Mouse (Mus musculus): ENCODE data around the gene Denr. TPM values are rescaled to one million over a fixed set of nuclear protein-coding genes. Genes with fewer than 3 reads are reported as not detected.

The Denr gene
- total and polyA plus RNA-seq, 3 experiments: 51.7 to 150 (median 54.0) TPM

GRCm38 (mm10) chr5:123886365-123886764 is 20.6 kb upstream of the Denr start:
- ATAC-seq (ENCODE audit: extremely low read depth, insufficient number of reproducible peaks, low FRiP score, poor library complexity, severe bottlenecking) (no peak), DNase-seq (ENCODE audit: low spot score) (no peak)
- Histone ChIP-seq H3K9me3 (replicated peaks) (no peaks in the 10 kb centered on the region), H3K27me3 (ENCODE audit: insufficient read depth, low read length) (peaks cover 22% of the 10 kb centered on the region), H3K4me1 (ENCODE audit: insufficient read depth, low read depth, low read length) (peaks cover 15% of the 10 kb centered on the region), H3K4me3 (ENCODE audit: low read depth, low read length) (no peak overlapping the region), H3K36me3 (replicated peaks) (no peaks in the 10 kb centered on the region)
- TF ChIP-seq GATA2 (IDR thresholded peaks at IDR 0.05; ENCODE audit: borderline replicate concordance, low read depth, low read length) (no peak), TAL1 (conservative IDR thresholded peaks at IDR 0.05; ENCODE audit: low read depth, low read length) (no peak), GATA1 (IDR thresholded peaks at IDR 0.05; ENCODE audit: borderline replicate concordance, low read length) (no peak)

DNA sequence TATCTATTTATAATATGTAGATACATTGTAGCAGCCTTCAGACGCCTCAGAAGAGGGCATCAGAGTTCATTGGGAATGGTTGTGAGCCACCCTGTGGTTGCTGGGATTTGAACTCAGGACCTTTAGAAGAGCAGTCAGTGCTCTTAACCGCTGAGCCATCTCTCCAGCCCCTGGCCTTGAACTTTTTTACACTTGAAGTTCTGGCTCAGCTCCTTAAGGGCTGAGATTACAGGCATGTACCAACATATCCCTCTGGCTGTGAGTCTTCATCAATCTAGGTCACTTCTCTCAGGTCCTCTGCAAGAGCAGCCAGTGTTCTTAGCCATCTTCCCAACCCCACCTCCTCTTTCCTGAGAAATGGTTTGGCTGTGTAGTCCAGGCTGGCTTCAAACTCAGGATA is 16.7 kb upstream of the Denr start:
- TF ChIP-seq CTCF (IDR thresholded peaks at IDR 0.05; ENCODE audit: low read depth, low read length): no peak
- TF ChIP-seq GATA2 (IDR thresholded peaks at IDR 0.05; ENCODE audit: borderline replicate concordance, low read depth, low read length): no peak
- no peak for TF ChIP-seq TAL1 (conservative IDR thresholded peaks at IDR 0.05; ENCODE audit: low read depth, low read length)
- TF ChIP-seq GATA1 (IDR thresholded peaks at IDR 0.05; ENCODE audit: borderline replicate concordance, low read length): no peak
- TF ChIP-seq POLR2AphosphoS5 (IDR thresholded peaks at IDR 0.05; ENCODE audit: insufficient replicate concordance, low read depth, low read length): no peak
- peaks cover 13% of the 10 kb centered on the region for H3K4me1 ChIP-seq (ENCODE audit: insufficient read depth, low read depth, low read length)
- no peak overlapping the region for H3K4me3 ChIP-seq (ENCODE audit: low read depth, low read length)
- ATAC-seq (ENCODE audit: extremely low read depth, insufficient number of reproducible peaks, low FRiP score, poor library complexity, severe bottlenecking) (no peak), DNase-seq (ENCODE audit: low spot score) (no peak)
- no peaks in the 10 kb centered on the region for H3K36me3 ChIP-seq (replicated peaks)
- H3K9me3 ChIP-seq (replicated peaks): no peaks in the 10 kb centered on the region
- peaks cover 14% of the 10 kb centered on the region for H3K27me3 ChIP-seq (ENCODE audit: insufficient read depth, low read length)

GRCm38 (mm10) chr5:123890987-123891386 is 16.0 kb upstream of the Denr start:
- no peak for ATAC-seq (ENCODE audit: extremely low read depth, insufficient number of reproducible peaks, low FRiP score, poor library complexity, severe bottlenecking)
- H3K4me3 ChIP-seq (ENCODE audit: low read depth, low read length): no peak overlapping the region
- TF ChIP-seq POLR2AphosphoS5 (IDR thresholded peaks at IDR 0.05; ENCODE audit: insufficient replicate concordance, low read depth, low read length) (no peak), GATA1 (IDR thresholded peaks at IDR 0.05; ENCODE audit: borderline replicate concordance, low read length) (no peak), TAL1 (conservative IDR thresholded peaks at IDR 0.05; ENCODE audit: low read depth, low read length) (no peak), CTCF (IDR thresholded peaks at IDR 0.05; ENCODE audit: low read depth, low read length) (no peak), GATA2 (IDR thresholded peaks at IDR 0.05; ENCODE audit: borderline replicate concordance, low read depth, low read length) (no peak)
- no peak for DNase-seq (ENCODE audit: low spot score)
- H3K27me3 ChIP-seq (ENCODE audit: insufficient read depth, low read length): peaks cover 14% of the 10 kb centered on the region
- H3K9me3 ChIP-seq (replicated peaks): no peaks in the 10 kb centered on the region
- H3K4me1 ChIP-seq (ENCODE audit: insufficient read depth, low read depth, low read length): peaks cover 19% of the 10 kb centered on the region
- H3K36me3 ChIP-seq (replicated peaks): no peaks in the 10 kb centered on the region

DNA sequence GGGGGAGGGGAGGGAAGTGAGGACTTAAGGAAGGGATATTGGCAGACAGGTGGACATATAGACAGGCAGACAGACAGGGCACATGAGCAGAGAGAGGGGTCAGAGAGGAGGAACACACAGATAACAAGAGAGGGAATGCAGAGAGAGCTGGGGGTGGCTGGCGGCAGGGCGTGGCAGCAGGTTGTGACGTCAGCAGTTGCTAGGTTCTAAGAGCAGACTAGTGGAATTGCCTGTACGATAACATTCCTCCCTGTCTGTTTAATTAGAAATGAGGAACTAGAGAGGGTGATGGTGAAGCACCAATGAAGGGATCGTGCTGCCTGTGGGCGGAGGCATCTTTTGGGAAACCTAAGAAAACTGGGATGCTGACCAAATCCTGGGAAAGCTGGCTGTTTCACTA is 15.3 kb upstream of the Denr start:
- H3K4me1 ChIP-seq (ENCODE audit: insufficient read depth, low read depth, low read length): peaks cover 25% of the 10 kb centered on the region
- ATAC-seq (ENCODE audit: extremely low read depth, insufficient number of reproducible peaks, low FRiP score, poor library complexity, severe bottlenecking) (peak; percentile 34; the same call in 1 of the 2 replicates), DNase-seq (ENCODE audit: low spot score) (peak; percentile 43)
- no peaks in the 10 kb centered on the region for H3K36me3 ChIP-seq (replicated peaks)
- peaks cover 14% of the 10 kb centered on the region for H3K27me3 ChIP-seq (ENCODE audit: insufficient read depth, low read length)
- H3K4me3 ChIP-seq (ENCODE audit: low read depth, low read length): no peak overlapping the region
- no peaks in the 10 kb centered on the region for H3K9me3 ChIP-seq (replicated peaks)
- TF ChIP-seq TAL1 (conservative IDR thresholded peaks at IDR 0.05; ENCODE audit: low read depth, low read length): no peak
- TF ChIP-seq POLR2AphosphoS5 (IDR thresholded peaks at IDR 0.05; ENCODE audit: insufficient replicate concordance, low read depth, low read length): no peak

DNA sequence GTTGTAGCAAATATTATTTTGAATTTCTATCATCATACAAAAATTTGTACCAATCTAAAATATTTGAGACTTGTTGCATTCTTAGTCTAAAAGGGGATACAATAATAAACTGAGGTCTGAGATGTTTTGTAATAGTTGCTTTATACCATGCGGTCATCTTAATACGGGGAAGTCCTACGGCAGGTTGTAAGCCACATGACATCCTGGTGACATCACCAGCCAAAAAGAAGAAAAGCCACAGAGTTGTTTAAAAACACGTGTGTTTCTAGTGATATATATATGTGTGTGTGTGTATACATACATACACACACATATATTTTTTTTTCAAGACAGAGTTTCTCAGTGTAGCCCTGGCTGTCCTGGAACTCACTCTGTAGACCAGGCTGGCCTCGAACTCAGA is 13.5 kb upstream of the Denr start:
- no peak for ATAC-seq (ENCODE audit: extremely low read depth, insufficient number of reproducible peaks, low FRiP score, poor library complexity, severe bottlenecking)
- peaks cover 29% of the 10 kb centered on the region for H3K4me1 ChIP-seq (ENCODE audit: insufficient read depth, low read depth, low read length)
- no peak overlapping the region for H3K4me3 ChIP-seq (ENCODE audit: low read depth, low read length)
- peaks cover 14% of the 10 kb centered on the region for H3K27me3 ChIP-seq (ENCODE audit: insufficient read depth, low read length)
- TF ChIP-seq TAL1 (conservative IDR thresholded peaks at IDR 0.05; ENCODE audit: low read depth, low read length) (no peak), GATA1 (IDR thresholded peaks at IDR 0.05; ENCODE audit: borderline replicate concordance, low read length) (no peak), CTCF (IDR thresholded peaks at IDR 0.05; ENCODE audit: low read depth, low read length) (no peak), GATA2 (IDR thresholded peaks at IDR 0.05; ENCODE audit: borderline replicate concordance, low read depth, low read length) (no peak), POLR2AphosphoS5 (IDR thresholded peaks at IDR 0.05; ENCODE audit: insufficient replicate concordance, low read depth, low read length) (no peak)
- H3K9me3 ChIP-seq (replicated peaks): no peaks in the 10 kb centered on the region
- no peak for DNase-seq (ENCODE audit: low spot score)
- H3K36me3 ChIP-seq (replicated peaks): no peaks in the 10 kb centered on the region

DNA sequence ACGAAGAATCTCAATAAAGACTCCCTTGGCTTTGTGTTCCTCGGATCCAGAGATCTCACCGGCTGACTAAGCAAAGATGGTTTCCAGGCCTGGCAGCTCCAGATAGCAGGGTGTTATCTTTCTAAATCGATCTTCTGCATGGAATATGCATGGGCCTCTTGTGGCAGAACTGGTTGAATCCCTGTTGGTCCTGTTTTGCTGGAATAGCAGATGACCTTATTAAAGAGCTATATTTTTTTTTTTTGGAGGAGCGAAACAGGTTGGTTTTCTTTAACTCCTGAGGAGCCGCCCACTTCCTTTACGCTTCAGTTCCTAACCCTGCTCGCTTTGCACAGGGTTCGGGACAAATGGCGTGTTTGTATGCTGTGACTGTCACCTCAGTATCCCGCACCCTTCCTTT is 10.6 kb upstream of the Denr start:
- peaks cover 4% of the 10 kb centered on the region for H3K27me3 ChIP-seq (ENCODE audit: insufficient read depth, low read length)
- no peak overlapping the region for H3K4me3 ChIP-seq (ENCODE audit: low read depth, low read length)
- no peaks in the 10 kb centered on the region for H3K36me3 ChIP-seq (replicated peaks)
- ATAC-seq (ENCODE audit: extremely low read depth, insufficient number of reproducible peaks, low FRiP score, poor library complexity, severe bottlenecking): no peak
- no peak for TF ChIP-seq POLR2AphosphoS5 (IDR thresholded peaks at IDR 0.05; ENCODE audit: insufficient replicate concordance, low read depth, low read length)
- TF ChIP-seq GATA2 (IDR thresholded peaks at IDR 0.05; ENCODE audit: borderline replicate concordance, low read depth, low read length): no peak
- TF ChIP-seq TAL1 (conservative IDR thresholded peaks at IDR 0.05; ENCODE audit: low read depth, low read length): no peak
- no peak for DNase-seq (ENCODE audit: low spot score)
- H3K4me1 ChIP-seq (ENCODE audit: insufficient read depth, low read depth, low read length): peaks cover 33% of the 10 kb centered on the region
- H3K9me3 ChIP-seq (replicated peaks): no peaks in the 10 kb centered on the region

- H3K9me3 ChIP-seq (replicated peaks): no peaks in the 10 kb centered on the region
- ATAC-seq (ENCODE audit: extremely low read depth, insufficient number of reproducible peaks, low FRiP score, poor library complexity, severe bottlenecking) (no peak), DNase-seq (ENCODE audit: low spot score) (no peak)
- no peak for TF ChIP-seq GATA2 (IDR thresholded peaks at IDR 0.05; ENCODE audit: borderline replicate concordance, low read depth, low read length)
- no peak for TF ChIP-seq CTCF (IDR thresholded peaks at IDR 0.05; ENCODE audit: low read depth, low read length)
- TF ChIP-seq GATA1 (IDR thresholded peaks at IDR 0.05; ENCODE audit: borderline replicate concordance, low read length): no peak
- no peak for TF ChIP-seq TAL1 (conservative IDR thresholded peaks at IDR 0.05; ENCODE audit: low read depth, low read length)
- TF ChIP-seq POLR2AphosphoS5 (IDR thresholded peaks at IDR 0.05; ENCODE audit: insufficient replicate concordance, low read depth, low read length): no peak
- H3K4me3 ChIP-seq (ENCODE audit: low read depth, low read length): no peak overlapping the region
- H3K36me3 ChIP-seq (replicated peaks): no peaks in the 10 kb centered on the region
- H3K4me1 ChIP-seq (ENCODE audit: insufficient read depth, low read depth, low read length): peaks cover 25% of the 10 kb centered on the region
- H3K27me3 ChIP-seq (ENCODE audit: insufficient read depth, low read length): peaks cover 3% of the 10 kb centered on the region
These were observed 9.6 kb upstream of the Denr start for GRCm38 (mm10) chr5:123897352-123897751.
